9 mouse cellular contexts compared by ENCODE assay signal in the genomic region with DNA sequence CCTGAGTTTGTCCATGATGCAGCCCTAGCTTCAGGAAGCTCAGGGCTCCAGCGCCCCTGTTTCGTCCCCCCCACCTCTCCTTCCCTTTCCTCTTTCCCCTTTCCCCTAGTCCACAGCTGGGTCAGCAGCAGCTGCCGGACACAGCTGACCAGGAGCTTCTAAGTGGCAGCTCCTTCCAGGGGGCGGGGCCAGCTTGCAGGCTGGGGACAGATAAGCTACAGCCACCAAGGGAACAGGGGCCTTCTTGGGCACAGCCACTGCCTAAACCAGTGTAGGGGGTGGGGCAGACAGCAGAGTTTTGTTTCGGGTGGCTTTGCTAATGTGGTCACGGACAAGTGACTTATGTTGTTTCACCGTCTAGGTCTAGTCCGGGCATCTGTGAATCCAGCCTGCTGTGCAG. TPM values are rescaled to one million over a fixed set of nuclear protein-coding genes. Genes with fewer than 3 reads are reported as not detected.
DNase-seq lines count a peak whose midpoint lies in the region; ATAC-seq and TF ChIP-seq lines count a peak whose summit lies in the region.
"Had no signal": no experiment of that assay in that cellular context is flagged by ENCODE, and none has a peak within 500 bp of the region (broad histone marks: within the 10 kb centered on the region; RNA-seq: fewer than 3 reads in every experiment).

TSS of gene Epor (minus strand) at position 90 of the 400 bp plus-strand sequence.

- TF ChIP-seq CTCF in layer of hippocampus, adult 2 months (conservative IDR thresholded peaks at IDR 0.05) = no peak
- TF ChIP-seq CTCF in heart, postnatal 0 days (IDR thresholded peaks at IDR 0.05; ENCODE audit: low read depth) = no peak

- peak within 1 kb of the TSS; percentile 21; the same call in 1 of the 2 replicates for H3K9ac ChIP-seq in embryonic facial prominence, embryonic 15.5 days
- no peak within 1 kb of the TSS for H3K9ac ChIP-seq in heart, postnatal 0 days (replicated peaks; ENCODE audit: low read depth, low read length)
- H3K9ac ChIP-seq in limb, embryonic 12.5 days (replicated peaks) = peak within 1 kb of the TSS; percentile 62
- peak within 1 kb of the TSS; percentile 43 for H3K9ac ChIP-seq in midbrain, embryonic 12.5 days (replicated peaks)

- ATAC-seq in embryonic facial prominence, embryonic 15.5 days (ENCODE audit: insufficient number of reproducible peaks, low FRiP score, low TSS enrichment, low read depth) = no peak
- peak; percentile 43; the same call in 1 of the 2 replicates for ATAC-seq in heart, postnatal 0 days (ENCODE audit: insufficient read depth, low read depth)
- ATAC-seq in limb, embryonic 12.5 days (ENCODE audit: insufficient number of reproducible peaks, insufficient read depth, low FRiP score, low TSS enrichment, low read depth) = no peak
- peak; percentile 59; the same call in 1 of the 2 replicates for ATAC-seq in midbrain, embryonic 12.5 days (ENCODE audit: low FRiP score, low read depth)
- ATAC-seq in activated CD4-positive, CD25-positive, alpha-beta regulatory T cell, adult 4 months = no peak
- ATAC-seq: Patski had no signal

- WGBS in embryonic facial prominence, embryonic 15.5 days = 19% methylated on average over 8 of the region's 8 CpGs
- 7% methylated on average over 8 of the region's 8 CpGs for WGBS in heart, postnatal 0 days
- 21% methylated on average over 8 of the region's 8 CpGs for WGBS in limb, embryonic 12.5 days
- 17% methylated on average over 8 of the region's 8 CpGs for WGBS in midbrain, embryonic 12.5 days

- peak within 1 kb of the TSS; percentile 78 for H3K4me2 ChIP-seq in embryonic facial prominence, embryonic 15.5 days (replicated peaks)
- H3K4me2 ChIP-seq in heart, postnatal 0 days (ENCODE audit: low read depth, low read length) = peak within 1 kb of the TSS; percentile 89
- H3K4me2 ChIP-seq in limb, embryonic 12.5 days = peak within 1 kb of the TSS; percentile 85
- H3K4me2 ChIP-seq in midbrain, embryonic 12.5 days (replicated peaks) = peak within 1 kb of the TSS; percentile 63

- no peak for TF ChIP-seq EP300 in heart, postnatal 0 days (IDR thresholded peaks at IDR 0.05; ENCODE audit: low read depth)

- H3K27me3 ChIP-seq in embryonic facial prominence, embryonic 15.5 days = peaks cover 42% of the 10 kb centered on the region
- H3K27me3 ChIP-seq in heart, postnatal 0 days (ENCODE audit: control insufficient read depth, insufficient read depth, low read length) = peaks cover 25% of the 10 kb centered on the region
- H3K27me3 ChIP-seq in limb, embryonic 12.5 days = peaks cover 61% of the 10 kb centered on the region
- H3K27me3 ChIP-seq in midbrain, embryonic 12.5 days = peaks cover 59% of the 10 kb centered on the region
- H3K27me3 ChIP-seq: Patski had no signal

- DNase-seq in layer of hippocampus, adult 2 months (ENCODE audit: low spot score in 2 of 2) = no peak
- DNase-seq in layer of hippocampus, postnatal 14 days (ENCODE audit: low spot score in 2 of 2) = no peak
- DNase-seq in heart, postnatal 0 days (ENCODE audit: low spot score) = peak; percentile 46
- no peak for DNase-seq in urinary bladder, postnatal 10 days (ENCODE audit: low spot score)

- peak within 1 kb of the TSS; percentile 80 for H3K27ac ChIP-seq in layer of hippocampus, adult 2 months
- H3K27ac ChIP-seq in embryonic facial prominence, embryonic 15.5 days (replicated peaks) = no peak within 1 kb of the TSS
- H3K27ac ChIP-seq in heart, postnatal 0 days (ENCODE audit: low read depth) = no peak within 1 kb of the TSS
- peak within 1 kb of the TSS; percentile 45; the same call in 1 of the 2 replicates for H3K27ac ChIP-seq in limb, embryonic 12.5 days
- H3K27ac ChIP-seq in midbrain, embryonic 12.5 days (replicated peaks) = no peak within 1 kb of the TSS

- H3K4me1 ChIP-seq in embryonic facial prominence, embryonic 15.5 days = peaks cover 34% of the 10 kb centered on the region
- H3K4me1 ChIP-seq in heart, postnatal 0 days (ENCODE audit: control insufficient read depth, insufficient read depth) = peaks cover 25% of the 10 kb centered on the region
- H3K4me1 ChIP-seq in limb, embryonic 12.5 days (replicated peaks) = peaks cover 29% of the 10 kb centered on the region
- peaks cover 28% of the 10 kb centered on the region for H3K4me1 ChIP-seq in midbrain, embryonic 12.5 days

- H3K9me3 ChIP-seq in embryonic facial prominence, embryonic 15.5 days (replicated peaks) = no peaks in the 10 kb centered on the region
- no peaks in the 10 kb centered on the region for H3K9me3 ChIP-seq in heart, postnatal 0 days (replicated peaks; ENCODE audit: control insufficient read depth, low read length)
- no peaks in the 10 kb centered on the region for H3K9me3 ChIP-seq in limb, embryonic 12.5 days
- no peaks in the 10 kb centered on the region for H3K9me3 ChIP-seq in midbrain, embryonic 12.5 days

- peak within 1 kb of the TSS; percentile 61 for H3K4me3 ChIP-seq in layer of hippocampus, adult 2 months
- peak within 1 kb of the TSS; percentile 47 for H3K4me3 ChIP-seq in embryonic facial prominence, embryonic 15.5 days (replicated peaks)
- peak within 1 kb of the TSS; percentile 45 for H3K4me3 ChIP-seq in heart, postnatal 0 days (ENCODE audit: low read depth, low read length)
- peak within 1 kb of the TSS; percentile 46 for H3K4me3 ChIP-seq in limb, embryonic 12.5 days (replicated peaks)
- peak within 1 kb of the TSS; percentile 39 for H3K4me3 ChIP-seq in midbrain, embryonic 12.5 days

- no peaks in the 10 kb centered on the region for H3K36me3 ChIP-seq in embryonic facial prominence, embryonic 15.5 days
- no peaks in the 10 kb centered on the region for H3K36me3 ChIP-seq in heart, postnatal 0 days (replicated peaks; ENCODE audit: control insufficient read depth, insufficient read depth, low read length)
- H3K36me3 ChIP-seq in limb, embryonic 12.5 days = no peaks in the 10 kb centered on the region
- no peaks in the 10 kb centered on the region for H3K36me3 ChIP-seq in midbrain, embryonic 12.5 days

RNA-seq across cellular contexts. Expression of gene Epor, which starts in this region (rescaled TPM):
- 1 to 10 TPM; 7.8 to 9.1 TPM for total RNA-seq in layer of hippocampus, adult 2 months (2021)
- 1 to 10 TPM; 2.6 to 3.3 TPM for total RNA-seq in layer of hippocampus, postnatal 14 days (2021)
- 4.4 and 5.3 TPM in 2 replicates for polyA plus RNA-seq in embryonic facial prominence, embryonic 15.5 days (2015; fragmentation: Nextera tagmentation; extraction: Ambion mirVana)
- 0.27 and 2.8 TPM in 2 replicates for total RNA-seq in heart, postnatal 0 days (2014; rRNA removed; ENCODE audit: low replicate concordance)
- 2.6 and 3.4 TPM in 2 replicates for polyA plus RNA-seq in heart, postnatal 0 days (2015; fragmentation: Nextera tagmentation; extraction: Ambion mirVana)
- 6.9 and 8.1 TPM in 2 replicates for polyA plus RNA-seq in limb, embryonic 12.5 days (2016; fragmentation: Nextera tagmentation; extraction: Ambion mirVana)
- 3.0 and 3.4 TPM in 2 replicates for polyA plus RNA-seq in midbrain, embryonic 12.5 days (2016; fragmentation: Nextera tagmentation; extraction: Ambion mirVana)
- under 1 TPM in 1 of 2 experiments, not detected in 1; 0.36 TPM for polyA plus RNA-seq in activated CD4-positive, CD25-positive, alpha-beta regulatory T cell, adult 4 months (2017; shearing (Covaris generic))

Comparison
In these comparisons a context has a peak if more than half of its experiments do, and no peak if none do; other contexts are left out.
1. H3K27ac ChIP-seq: peak in layer of hippocampus, adult 2 months (single experiment) and limb, embryonic 12.5 days (single experiment); none in embryonic facial prominence, embryonic 15.5 days (single experiment), heart, postnatal 0 days (single experiment) and midbrain, embryonic 12.5 days (single experiment).
2. ATAC-seq: peak in heart, postnatal 0 days (single experiment) and midbrain, embryonic 12.5 days (single experiment); none in embryonic facial prominence, embryonic 15.5 days (single experiment), limb, embryonic 12.5 days (single experiment) and activated CD4-positive, CD25-positive, alpha-beta regulatory T cell, adult 4 months (single experiment).
3. Peak in every context shown above with its lines, with median percentiles within 50 percentile points of each other: H3K4me3 ChIP-seq and H3K4me2 ChIP-seq.